Mouse (Mus musculus) liver, embryonic 14 days (tissue): ENCODE measurements around the gene Armh4. TPM values are rescaled to one million over a fixed set of nuclear protein-coding genes. Genes with fewer than 3 reads are reported as not detected.

Experiments used
- polyA plus RNA-seq: library from polyadenylated mRNA; depleted of rRNA; stranded (reverse); fragments of >200 nt; gene quantifications from 2 replicates; pipeline ENCODE4 v1.2.3, GENCODE M21; 2012; rRNA removed

The Armh4 gene
- polyA plus RNA-seq, result 0.14 and 0.33 TPM in 2 replicates

DNA sequence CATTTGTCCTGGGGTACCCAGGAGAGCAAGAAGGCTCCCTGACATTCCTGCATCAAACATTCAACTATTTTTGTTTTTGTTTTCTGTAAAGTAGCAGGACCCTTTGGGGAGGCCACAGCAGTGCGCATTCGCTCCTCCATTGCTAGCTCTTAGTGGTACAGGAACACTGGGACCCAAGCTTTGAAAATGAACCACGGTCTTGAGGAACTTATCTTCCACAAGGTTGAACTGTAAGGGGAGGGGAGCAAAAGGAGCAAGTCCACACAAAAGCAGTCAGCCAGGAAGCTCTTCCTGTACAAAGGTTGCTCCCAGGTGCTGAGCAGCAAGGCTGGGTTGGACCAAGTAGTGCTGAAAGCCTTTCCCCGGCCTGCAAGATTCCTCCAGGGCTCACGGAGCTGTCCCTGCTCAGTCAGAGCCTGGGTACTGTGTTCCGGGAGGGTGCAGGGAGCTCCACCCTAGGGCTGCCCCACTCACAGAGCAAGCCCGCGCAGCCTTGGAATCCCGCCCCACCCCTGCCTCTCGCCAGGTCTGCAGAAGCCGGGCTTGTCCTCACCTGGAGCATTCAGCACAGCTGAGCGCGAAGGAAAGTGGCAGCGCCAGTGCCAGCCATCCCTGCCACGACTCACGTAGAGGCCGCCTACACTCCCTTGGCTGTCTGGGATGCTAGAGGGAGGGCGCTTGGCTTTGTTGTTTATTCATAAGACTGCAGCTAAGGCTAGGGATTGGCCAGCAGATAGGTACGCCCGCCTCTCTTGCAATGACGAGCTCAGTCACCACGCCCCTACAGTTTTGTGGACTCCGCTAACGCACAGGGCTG lies at the start of gene Armh4:
Gene Armh4, minus strand, starts transcription at position 669 of the 817 bp plus-strand sequence.

Other genes with a start within 250 kb of the Armh4 start
- not detected in 2 replicates for gene Olfr722, start 118.6 kb upstream of the Armh4 start, polyA plus RNA-seq
- not detected in 2 replicates for gene Olfr723, start 148.4 kb upstream of the Armh4 start, polyA plus RNA-seq
- not detected in 2 replicates for gene Olfr724, start 179.9 kb upstream of the Armh4 start, polyA plus RNA-seq